Mouse (Mus musculus) frontal cortex, adult (tissue): ENCODE data around the gene Tekt1.
"Not testable (repeated sequence)": the region's sequence is repeated elsewhere in the genome, so short reads cannot be mapped to it uniquely, and the experiment has no call there.

Source experiments
- ATAC-seq: cut with Nextera tagmentation; 2 replicates; pipeline ENCODE4 v1.9.2; 2017; ENCODE audit warnings: mild to moderate bottlenecking, moderate library complexity, mixed read lengths; ENCODE audit not compliant: low TSS enrichment

Tekt1 gene

DNA sequence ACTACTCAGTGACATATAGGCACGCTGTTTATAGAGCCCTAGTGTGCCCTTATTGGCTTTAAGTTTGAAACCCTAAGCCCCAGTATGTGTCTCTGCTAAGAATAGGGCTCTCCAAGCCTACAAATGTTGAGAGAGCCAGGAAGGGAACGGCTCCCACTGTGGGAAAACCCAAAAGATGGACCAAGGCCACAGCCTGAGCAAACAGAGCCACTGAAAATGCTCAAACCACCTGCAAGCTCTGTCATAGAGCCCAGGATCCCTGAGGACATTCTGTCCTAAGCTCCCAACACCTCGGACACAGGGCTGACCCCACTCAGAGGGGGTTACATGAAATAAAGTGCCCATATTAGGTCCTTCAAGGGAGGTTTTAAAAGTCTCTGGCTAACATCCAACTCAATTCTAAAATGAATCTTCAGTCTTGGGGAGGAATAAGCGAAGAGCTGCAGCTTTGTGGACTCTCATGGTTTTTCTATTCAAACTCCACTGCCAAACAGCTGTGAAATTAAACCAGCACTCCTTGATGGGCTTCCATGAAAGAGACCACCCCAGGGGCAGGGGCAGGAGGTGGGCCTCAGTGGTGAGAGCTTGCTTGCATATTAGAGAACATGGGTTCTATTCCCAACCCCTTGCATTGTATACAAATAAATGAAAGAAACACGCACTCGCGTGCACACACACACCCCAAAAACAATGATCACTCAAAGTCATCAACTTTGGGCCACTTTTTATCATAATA, 27.3 kb upstream of the Tekt1 start:
- no peak for ATAC-seq

DNA sequence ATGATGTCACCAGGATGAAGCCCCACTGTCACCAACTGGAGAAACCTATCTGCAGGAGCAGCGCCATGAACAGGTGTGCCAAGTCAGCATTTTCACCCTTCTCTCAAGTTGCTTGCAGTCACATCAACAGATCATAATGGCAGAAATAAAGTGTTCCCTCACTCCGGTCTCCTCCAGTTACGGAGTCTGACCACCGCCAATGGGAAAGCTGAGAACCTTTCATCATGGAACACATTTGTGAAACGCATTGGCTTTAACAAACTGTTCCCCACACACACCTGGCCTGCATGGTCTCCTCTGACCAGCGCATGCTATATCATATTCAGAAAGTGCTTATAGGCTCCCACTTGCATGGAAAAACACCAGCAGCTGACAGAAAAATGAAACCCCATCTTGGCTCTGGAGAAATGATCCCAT, 25.9 kb upstream of the Tekt1 start:
- ATAC-seq: no peak

DNA sequence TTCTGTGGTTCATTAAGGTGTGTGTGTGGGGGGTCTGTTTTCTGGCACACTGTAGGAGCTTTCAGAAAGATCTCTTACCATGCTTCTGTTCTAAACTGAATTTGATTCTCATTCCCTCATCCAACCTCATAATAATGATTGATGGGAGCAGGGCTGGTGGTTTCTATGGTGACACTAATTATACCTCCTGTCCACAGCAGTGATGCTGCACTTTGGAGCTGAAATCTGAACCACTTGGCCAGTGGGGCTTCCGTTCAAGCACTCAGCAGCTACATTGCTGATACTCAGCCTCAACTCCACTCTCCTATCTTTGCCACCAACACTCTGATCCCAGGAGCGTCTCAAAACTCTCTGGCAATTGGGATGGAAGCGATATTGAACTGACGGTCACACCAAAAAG, 17.1 kb upstream of the Tekt1 start:
- no peak for ATAC-seq

DNA sequence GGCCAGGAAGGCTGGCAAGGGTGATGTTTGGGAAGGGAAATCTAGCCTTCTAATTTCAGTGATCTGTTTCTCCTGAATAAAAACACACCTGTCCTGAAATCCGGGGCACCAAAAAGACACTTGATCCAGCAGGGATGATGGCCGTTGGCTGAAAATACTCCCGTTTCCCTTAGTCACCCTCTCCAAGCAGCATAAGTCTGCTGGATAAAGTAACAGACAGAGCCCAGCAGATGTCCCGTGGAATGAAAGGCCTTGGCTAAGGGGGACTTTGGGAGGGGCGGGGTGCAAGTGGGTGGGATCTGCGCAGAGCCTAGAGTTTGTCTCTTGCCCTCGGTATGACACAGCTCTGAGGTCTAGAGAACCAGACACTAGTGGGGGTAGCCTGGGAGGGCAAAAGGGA, 16.0 kb upstream of the Tekt1 start:
- ATAC-seq: no peak

DNA sequence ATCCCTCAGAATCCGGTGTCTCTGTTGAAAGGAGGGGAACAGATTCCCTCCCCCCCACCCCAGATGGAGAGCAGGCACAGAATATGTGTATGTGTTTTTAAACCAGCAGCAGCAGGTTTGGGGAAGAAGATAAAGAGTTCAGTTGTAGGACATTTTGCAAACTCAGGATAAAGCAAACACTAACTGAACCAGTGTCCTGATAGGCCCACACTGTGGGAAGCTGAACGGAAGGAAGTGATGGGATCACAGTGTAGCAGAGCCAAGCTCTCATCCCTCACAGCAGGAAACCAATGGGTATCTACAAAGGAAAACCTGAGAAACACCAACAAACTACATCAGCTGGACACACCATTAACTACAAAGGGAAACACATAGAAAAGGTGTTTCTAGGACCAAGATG, 14.3 kb upstream of the Tekt1 start:
- ATAC-seq: no peak

DNA sequence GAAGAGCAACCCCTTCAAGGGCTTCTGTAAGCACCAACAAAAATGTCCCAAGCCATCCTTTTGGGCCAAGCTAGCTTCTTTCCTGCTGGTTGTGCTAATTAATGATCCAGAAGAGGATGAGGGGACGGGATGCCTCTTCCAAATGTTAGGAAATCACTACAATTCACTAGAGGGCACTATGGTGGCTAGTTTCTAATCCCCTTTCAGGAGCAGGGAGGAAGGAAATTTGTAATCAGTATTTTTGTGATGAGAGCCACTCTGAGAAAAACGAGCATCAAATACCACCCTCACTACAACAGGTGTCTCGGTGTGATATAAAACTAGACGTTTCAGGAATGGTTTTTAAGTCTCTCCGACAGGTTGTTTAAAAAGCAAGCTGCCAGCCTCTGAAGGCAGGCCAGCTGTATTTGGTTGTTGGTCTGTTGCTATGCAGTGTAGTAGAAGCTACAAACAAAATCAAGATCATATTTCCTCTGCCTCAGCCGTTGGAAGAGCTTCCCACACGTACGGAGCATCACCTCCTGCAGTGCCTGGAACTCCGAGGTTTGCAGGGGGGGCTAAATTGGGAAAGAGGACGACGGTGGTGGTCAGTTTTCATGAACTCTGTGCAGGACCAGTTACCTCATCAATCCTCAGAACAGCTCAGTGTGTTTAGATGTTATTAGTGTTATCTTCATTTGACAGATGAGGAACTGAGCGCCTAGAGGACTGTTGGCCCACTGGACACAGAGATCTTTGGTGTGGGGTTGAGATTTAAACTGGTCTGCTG, 7.8 kb upstream of the Tekt1 start:
- ATAC-seq: no peak

DNA sequence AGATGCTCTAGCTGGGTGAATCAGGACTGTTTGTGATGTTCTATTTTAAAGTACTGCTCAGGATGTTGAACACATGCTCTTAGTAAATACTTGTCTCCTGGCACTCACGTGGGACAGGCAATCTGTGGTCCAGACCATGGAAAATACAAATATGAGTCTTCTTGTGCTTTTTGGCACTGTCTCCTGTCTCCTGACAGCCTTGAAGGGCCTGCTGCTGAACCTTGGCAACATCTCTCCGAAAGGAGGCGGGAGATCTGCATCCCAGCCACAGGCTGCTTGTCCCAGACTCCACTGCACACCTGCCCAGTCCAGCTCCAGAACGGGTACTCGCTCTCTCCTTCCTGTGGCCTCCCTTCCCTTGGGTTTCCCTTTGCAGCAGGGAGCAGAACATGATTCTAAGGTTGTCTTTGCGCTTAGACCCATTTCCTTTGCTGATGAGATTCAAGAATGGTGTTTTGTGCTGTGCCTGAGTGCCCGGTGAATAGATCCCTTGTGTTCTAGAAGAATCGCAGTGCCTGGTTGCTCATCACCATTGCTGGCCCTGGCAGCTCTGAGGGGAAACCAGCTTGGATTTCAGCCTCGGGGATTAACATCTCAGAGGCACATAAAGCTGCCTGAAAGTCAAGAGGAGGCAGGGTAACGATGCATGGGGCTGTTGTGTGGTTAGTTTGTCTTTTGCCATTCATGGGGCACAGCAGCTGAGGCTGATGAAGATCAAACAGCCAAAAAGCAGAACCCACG, 5.9 kb upstream of the Tekt1 start:
- ATAC-seq: no peak

DNA sequence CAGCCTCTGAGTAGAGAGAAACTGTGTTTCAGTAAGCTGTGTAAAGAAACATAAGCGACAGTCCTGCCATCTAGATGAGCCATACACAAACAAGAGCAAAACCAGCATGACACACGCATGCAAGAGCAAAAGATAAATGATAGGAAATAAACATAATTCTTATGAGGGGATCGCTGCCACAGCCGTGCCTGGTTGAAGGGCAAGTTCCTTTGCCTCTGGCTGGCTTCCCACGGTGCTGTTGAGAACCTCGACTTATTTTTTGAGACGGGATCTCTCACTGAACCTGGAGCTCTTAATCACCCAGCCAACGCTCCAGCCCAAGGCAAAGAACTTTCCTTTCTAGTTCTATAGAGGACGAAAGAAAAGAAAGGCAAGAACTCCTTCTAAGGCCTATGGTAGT, 3.9 kb upstream of the Tekt1 start:
- no peak for ATAC-seq

DNA sequence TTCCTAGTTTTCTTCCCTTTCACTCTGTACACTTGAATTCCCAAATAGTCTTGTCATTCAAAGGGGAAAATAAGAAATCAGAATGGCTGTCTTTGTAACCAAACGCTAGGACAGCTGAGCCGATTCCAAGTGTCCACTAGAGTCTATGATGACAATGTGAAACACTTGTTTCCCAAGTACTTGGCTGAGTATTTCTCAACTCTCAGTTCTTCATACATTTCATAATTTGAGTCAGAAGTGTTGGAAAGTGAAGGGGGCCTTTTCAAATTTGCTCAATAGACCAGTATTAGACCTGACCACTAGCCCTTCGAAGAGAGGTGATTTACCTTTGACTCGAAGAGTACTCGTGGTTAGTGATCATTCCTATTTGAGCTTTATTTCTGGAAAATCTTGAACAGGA, 2.3 kb upstream of the Tekt1 start:
- ATAC-seq: no peak

DNA sequence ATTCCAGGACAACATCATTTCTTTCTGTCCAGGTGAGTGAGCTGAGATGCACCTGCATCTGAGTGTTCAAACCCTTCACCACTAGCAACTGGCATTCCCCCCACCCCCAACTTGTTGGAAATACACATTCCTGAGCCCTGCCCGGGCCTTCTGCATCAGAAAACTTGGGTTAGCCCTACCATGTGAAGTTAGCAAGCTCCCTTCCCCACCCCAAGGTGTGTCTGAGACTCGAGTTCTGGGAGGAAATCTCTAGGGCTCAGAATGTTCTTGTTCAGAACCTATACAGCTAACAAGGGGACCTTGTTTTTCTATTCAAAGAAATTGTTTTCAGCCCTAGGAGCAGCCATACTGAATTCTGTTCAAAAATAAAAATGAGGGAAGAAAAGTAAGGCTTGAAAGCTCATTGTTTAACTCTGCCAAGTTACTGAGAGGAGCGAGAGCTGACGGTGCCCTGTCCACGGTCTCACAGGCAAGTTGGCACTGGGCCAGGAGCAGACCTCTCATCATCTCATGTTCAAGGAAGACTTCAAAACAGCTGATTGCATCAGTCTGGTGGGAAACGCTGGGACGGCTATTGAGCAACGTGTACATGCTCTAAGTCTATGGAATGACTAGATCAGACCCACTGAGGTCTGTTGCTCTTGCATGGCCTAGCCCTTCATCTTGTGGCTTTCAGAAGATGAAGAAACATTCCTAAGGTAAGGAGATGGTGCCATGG, 1.4 kb upstream of the Tekt1 start:
- no peak for ATAC-seq

DNA sequence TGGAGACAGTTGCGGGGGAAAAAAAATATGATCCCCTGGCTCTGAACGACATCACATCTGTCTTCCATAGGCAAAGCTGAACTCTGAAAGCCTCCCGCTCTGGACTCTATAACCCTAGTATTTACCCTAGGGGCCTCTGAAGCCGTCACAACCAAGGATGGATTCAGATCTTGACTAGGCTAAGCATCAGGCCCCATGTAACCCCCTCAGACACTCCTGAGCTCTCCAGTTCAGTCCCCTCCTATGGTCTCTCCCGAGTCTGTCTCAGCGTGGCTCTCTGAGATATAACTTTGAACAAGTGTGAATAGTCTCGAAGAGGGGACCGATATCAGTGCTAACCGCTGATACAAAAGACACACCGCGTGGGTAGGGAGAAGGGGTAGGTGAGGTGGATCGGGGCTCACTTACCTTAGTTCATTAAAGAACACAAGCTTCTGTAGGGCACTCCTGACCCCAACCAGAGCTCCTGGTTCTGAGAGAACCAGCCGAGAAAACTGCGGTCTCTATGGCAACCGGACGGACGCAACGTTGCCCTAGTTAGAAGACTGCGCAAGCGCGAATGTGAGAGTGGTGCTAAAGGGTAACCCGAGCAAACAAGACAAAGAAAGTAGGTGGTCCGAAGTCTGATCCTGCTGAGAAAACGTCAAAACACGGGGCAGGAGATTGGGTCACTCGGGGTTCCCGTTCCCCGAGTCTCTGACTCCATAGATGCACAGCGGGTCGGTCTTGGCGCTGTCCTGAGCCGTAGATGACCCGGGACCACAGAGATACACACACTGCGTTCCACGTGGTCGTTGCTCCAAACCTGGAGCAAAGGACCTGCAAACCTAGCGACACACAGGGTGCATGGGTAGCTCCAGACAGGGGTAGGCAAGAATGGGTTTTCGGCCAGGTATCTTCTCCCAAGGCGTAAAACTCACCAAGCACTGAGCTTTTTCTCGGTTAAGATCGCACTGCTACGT, 576 bp downstream of the Tekt1 start:
- peak; percentile 93 for ATAC-seq

DNA sequence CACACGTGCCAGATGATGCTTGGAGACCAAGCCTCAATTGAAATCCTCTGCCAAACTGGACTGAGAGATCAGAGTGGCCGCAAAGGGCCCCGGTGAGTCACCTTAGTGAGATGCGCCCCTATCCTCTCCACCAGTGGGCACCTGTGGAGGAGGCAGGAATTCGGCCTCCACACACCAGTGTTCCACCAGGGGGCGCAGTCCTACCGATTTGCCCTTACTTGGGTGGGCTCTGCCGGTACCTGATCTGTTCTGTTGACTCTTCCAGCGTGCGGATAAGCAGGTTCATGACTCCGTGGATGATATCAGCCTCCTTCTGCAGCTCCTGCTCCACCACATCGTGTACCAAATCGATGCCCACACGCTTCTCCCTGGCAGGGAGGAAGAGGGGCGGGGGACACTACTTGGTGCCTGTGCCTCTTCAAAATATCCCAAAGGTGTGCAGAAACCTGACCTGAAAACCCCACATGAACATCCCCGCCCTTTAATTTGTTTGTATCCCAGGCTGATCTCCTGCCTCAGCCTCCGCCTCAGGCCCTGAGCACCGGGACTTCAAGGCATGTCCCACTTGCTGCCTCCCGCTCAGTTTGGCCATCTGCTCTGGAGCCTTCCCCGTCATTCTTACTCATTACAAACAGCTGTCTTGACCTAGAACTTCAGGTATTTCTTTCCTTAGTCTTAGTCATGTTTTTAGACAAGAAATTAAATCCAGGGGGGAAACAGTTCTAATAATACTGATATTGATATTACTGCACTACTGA, 7.1 kb downstream of the Tekt1 start:
- peak; percentile 62; the same call in 1 of the 2 replicates for ATAC-seq

DNA sequence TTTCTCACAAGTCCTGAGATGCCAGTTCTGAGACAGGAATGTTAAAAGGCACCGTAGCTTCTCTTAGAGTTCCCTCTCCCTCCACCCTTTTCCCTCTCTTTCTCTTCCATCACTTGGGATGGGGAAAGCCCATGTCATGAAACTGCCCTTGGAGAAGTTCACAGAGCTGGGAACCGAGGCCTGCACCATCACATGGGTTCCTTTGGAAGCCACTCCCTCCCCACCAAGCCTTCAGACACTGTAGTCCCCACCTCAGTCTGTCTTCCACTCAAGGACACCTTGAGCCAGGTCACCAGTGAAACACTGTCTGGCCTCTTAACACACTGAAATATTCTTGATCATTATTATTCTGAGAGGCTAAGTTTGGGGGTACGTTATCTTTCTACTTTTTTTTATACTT, 9.1 kb downstream of the Tekt1 start:
- no peak for ATAC-seq

DNA sequence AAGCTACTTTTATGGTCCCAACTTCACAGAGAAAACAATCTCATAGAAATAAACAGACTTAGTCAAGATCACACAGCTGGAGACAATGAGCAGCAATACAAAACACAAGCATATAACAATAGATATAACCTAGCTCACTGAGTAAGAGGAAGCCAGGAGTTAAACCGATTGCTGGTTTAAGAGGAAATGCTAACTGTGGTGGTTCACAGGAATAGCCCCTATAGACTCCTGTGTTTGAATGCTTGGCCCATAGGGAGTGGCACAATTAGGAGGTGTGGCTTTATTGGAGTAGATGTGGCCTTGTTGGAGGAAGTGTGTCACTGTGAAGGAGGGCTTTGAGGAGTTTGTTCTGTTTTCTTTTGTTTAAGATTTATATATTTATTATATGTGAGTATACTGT, 10.0 kb downstream of the Tekt1 start:
- no peak for ATAC-seq

DNA sequence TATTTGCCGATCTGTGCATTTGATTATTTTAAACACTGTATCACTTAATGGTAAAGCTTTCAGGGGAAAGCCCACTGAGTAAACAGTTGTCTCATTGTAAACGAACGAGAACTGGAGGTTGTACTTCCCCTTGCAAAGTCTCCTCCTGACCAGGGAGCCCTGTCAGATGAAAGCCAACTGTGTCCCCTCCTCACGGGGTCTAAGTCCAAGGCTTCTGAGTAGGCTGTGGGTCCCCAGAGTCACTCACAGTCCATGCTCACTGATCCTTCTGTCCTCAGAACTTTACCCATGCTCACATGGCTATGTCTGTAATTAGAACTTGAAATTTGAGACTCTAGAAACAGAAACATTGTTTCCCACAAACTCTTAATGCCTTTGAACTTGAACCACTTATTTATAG, 12.6 kb downstream of the Tekt1 start:
- no peak for ATAC-seq

DNA sequence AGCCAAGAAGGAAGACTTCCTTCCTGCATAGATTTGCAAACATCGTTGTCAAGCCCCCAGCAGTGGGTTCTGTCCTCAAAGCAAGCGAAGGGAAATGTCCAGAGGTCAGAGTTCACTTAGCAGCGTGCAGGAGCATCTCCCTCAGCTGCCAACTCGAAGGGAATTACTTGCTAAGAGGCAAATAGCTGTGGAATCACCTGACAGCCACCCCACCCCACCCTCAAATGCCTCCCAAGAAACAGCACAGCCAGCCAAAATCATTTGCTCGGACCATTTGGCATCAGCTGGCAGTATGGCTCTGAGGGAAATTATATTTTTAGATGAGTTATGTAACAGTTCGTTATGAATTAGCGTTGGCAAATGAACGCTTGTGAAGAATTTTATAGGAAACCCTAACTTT, 13.2 kb downstream of the Tekt1 start:
- ATAC-seq: peak; percentile 69

DNA sequence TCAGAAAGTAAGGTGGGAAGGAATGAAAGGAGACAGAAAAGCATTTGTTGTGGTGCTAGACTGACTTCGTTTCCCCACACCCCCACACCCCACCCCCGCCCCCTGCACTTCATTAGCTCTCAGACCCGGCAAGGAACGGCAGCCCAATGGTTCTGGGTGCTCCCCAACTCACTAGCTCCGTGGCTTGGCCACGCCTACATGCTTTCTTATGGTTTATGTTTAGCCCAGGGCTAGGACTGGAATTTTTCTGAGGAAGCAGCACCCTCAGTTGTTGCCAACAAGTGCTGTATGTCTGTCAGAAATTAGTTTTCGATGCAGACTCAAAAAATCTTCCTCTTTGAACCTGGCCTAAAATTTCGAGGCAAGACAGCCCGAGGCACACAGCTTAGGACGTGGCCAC, 13.7 kb downstream of the Tekt1 start:
- 0 out of 2 replicates have a peak, but pooled peaks have one; percentile 56 for ATAC-seq

DNA sequence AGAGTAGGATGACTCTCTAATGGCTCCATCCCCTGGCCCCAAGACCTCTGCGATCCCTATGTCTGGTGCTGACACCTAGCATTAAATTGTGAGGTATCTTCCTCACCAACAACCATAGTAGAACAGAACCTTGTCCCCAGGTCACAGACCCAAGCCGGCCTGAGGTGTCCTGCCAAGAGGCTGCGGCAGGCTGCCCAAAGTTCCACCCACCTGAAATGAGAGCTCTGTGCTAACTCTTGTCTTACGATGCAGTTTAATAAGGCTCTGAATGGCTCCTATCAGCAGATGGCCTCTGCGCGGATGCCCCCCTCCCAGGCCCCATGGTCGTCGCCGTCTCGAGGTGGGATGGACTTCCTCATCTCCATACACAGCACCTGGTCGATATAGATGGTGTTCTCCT, 17.8 kb downstream of the Tekt1 start:
- ATAC-seq: no peak

DNA sequence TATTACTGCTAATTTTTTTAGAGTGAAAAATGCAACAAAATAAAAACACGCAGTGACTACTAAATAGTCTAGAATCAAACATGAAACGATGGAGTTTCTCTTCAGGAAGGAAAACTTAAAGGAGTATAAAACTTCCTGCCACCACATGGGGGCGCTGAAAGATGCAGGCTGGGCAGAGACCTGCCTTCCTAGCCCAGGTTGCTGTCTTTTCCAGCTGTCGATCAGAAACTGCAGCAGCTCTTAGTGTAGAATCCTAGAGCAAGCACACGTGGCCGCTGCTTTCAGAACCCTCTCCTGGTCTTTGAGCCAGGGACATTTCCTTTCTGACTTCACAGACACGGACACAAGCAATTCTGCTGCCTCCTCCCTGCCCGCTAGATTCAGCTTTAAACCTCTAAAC, 18.3 kb downstream of the Tekt1 start:
- ATAC-seq: peak; percentile 44; the same call in 1 of the 2 replicates

DNA sequence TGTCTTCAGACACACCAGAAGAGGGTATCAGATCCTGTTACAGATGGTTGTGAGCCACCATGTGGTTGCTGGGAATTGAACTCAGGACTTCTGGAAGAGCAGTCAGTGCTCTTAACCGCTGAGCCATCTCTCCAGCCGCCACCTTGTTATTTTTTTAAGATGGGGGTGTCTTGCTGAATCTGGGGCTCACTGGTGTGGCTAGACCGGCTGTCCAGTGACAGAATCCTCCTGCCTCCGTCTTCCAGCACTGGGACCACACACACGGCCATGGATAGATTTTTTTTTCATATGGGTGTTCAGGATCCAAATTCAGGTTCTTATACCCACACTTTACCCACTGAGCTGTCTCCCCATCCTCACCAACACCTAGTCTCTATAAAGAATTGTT, 19.0 kb downstream of the Tekt1 start:
- ATAC-seq: not testable (repeated sequence)
